Mouse (Mus musculus): ENCODE data around the gene Fcnb.

Gene Fcnb

DNA sequence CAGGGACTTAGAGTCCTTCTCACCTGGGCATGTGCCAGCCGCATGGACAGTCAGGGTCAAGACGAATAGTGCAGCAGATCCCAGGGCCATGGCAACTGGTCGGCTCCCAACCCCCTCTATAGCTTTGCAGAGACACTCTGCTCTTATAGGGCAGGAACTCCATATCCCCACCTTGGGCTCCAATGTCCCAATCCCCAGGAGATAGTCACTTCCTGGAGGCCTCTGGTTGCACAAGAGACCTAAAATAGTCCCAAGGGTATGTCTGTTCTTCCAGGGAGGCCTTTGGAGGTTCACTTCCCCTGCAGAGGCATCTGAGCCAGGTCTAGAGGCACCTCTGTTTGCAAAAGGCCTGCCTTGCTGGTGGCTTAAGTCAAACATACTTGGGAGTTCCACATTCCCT is at the start of gene Fcnb:
Fcnb (minus strand) TSS at position 118 of the 400 bp plus-strand sequence.
- DNase-seq (ENCODE audit: low spot score in 2 of 2) = no peak

DNA sequence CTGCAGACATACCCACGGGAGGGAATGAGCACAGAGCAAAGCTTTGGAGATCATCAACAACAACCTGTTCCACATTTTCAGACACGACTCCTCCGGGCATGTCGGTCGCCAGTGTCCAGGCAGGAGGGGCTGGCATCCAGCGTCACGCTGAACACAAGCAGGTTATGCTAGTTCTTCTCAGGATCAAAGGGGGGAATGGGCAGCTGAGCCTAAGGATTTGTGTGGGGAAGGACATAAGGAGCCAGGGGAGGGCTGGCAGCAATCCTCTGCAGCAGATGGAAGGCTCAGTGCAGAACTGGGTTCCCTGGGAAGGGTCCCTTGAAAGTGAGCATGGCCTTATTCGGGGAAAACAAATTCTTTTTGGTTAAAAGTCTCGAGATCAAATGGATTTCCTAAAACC is 49.1 kb upstream of the Fcnb start:
- no peak for DNase-seq (ENCODE audit: low spot score in 2 of 2)

DNA sequence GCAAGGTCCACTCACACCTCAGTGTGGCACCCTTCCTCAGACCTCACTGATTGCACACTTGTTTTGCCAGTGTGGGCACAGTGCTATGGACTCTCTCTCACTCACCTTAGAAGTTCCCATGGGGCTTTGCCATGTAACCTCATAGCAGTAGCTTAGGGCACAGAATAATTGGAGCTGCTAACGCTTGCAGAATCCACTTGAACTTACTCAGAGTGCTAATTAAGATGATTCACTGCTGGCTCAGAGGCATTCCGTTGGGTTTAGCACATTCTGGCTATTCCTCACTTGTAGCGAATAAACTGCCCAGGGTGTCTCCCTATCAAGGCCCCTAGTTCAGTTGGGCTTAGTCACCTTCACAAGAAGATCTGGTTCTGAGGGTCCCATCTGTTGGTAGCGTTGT is 47.4 kb upstream of the Fcnb start:
- no peak for DNase-seq (ENCODE audit: low spot score in 2 of 2)

DNA sequence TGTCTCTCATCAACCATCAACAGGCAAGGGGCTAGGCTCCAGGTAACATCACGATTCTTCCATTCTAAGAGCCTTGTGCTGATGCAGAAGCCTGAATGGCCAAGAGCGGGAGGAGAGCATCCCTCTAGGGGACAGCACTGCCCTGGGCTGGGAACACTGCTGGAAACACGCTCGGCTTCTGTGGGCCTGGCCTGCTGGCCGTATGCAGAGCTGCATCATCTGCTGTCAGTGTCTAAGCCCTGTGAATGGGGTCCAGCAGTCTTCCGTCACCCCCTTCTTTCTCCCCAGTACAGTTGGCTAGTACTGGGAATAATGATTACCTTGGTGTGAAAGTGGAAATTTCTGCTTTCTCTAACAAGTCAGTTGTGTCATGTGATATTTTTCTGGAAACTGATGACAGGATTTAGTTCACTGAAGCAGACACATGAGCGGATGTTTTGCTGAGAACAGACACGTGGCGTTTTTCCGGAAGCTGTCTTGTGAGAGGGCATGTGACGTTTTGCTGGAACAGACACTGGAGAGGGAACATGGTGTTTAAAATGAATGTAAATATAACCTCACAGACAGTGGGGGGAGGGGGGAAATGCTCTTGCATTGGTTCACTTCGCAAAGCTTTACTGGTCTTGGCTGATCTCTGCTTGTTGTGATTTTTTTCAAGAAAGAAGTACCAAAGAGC is 42.2 kb upstream of the Fcnb start:
- no peak for DNase-seq (ENCODE audit: low spot score in 2 of 2)

DNA sequence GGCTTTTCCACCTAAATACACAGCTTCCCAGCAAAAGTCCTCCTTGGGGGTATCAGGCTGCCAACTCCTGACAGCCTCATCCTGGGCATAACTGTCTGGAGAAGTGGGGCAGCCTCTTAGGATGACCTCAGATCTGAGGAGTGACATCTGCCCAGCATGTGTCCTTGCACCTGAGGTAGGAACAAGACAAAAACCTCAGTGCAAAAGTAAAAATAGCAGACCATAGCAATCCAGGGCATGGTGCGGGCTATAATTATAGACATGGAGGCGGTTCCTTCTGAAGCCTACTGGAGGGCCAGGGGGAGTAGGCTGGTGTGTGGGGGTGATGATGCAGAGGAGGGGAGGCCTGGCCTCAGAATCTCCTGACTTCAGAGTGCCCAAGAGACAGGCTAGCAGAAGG is 39.2 kb upstream of the Fcnb start:
- DNase-seq (ENCODE audit: low spot score in 2 of 2) = no peak

DNA sequence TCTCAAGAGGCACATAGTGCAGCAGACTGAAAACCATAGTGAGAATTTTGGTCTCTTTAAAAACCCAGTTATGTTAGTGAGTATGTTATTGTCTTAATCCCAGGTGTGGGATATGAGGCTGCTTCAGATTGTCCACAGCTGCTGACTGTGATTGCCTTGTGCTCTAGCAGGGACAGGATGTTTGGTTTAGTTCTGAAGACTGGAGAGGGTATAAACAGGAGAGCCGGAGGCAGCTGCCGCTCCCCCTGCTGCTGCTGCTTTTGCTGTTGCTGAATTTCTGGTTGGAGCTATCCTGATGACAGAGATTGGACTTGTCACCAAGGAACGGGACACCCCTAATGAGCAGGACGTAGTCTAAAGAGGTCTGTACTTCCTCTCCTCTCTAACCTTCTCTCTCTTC is 36.6 kb upstream of the Fcnb start:
- DNase-seq (ENCODE audit: low spot score in 2 of 2) = no peak

DNA sequence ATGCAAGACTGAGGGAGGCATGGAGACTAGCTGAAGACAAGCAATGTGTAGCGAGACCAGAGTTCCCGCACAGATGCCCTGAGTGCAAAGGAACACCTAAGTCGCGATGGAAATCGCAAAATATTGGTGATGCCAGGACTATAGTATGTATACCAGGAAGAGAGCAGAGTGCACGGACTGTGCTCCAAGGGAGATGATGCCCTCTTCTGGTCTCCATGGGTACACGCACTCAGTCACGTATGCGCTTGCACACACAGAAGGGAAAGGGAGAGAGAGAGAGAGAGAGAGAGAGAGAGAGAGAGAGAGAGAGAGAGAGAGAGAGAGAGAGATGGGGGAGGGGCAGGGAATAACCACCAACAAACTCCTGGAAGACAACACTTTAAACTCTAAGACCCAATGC is 35.7 kb upstream of the Fcnb start:
- DNase-seq (ENCODE audit: low spot score in 2 of 2) = no peak

DNA sequence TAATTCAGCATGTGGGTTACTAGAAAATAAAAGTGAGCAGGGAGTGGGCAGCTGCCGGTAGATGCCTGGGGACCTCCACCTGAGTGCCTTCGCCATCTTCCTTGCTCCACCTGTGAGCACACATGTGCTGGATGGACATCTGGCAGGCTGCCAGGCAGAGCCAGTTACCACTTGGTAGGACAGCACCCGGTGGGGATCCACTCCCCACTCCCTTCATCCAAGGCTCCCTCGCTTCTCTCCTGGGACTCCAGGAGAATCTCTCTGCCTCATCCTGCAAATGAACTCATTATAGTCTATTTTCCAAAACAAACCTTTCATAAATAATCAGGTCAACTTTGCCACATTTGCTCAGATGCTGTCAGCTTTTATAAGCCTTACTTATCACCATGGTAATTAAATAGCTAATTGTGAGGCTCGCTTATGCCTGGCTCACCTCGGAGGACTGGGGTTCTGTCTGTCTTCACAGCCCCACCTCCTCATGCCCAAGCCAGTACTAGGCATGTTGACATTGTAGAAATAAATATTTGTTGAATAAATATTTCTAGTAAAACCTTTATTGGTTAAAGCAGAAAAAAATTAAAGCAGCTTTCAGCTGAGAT is 33.9 kb upstream of the Fcnb start:
- no peak for DNase-seq (ENCODE audit: low spot score in 2 of 2)

DNA sequence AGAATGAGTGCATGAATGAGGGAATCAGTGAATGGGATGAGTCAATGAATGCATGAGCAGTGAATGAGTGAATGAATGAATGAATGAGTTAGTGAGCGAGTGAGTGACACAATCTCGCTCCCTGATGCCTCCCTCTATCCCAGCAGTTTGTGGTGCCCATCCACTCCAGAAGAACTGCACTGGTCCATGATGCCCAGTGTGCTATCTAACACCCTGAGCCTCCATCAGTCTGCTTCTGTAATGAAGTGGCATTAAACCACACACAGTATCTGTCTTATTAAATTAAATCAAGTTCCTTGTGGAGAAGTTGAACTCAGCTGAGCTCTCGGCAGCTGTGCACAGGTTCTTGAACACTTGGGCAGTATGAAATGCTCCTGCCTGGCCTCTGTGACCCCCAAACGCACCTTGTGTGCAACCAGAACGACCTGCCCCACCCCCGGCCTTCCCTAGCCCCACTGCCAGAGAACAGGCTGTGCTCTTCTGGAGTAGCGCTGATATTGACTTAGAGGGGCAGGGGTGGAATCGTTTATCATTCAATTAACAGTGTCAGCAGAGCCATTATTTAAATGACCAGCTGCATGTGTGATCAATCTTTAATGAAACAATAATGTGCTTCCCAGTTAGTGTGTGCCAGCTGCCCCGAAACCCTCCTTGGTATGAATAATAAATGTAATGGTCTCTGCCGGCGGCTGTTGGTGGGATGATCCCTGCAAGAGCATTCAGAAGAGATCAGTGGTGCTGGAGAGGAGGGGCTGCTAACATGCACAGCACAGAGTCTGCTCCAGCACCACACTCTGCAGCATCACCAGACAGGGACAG is 33.0 kb upstream of the Fcnb start:
- DNase-seq (ENCODE audit: low spot score in 2 of 2) = no peak

DNA sequence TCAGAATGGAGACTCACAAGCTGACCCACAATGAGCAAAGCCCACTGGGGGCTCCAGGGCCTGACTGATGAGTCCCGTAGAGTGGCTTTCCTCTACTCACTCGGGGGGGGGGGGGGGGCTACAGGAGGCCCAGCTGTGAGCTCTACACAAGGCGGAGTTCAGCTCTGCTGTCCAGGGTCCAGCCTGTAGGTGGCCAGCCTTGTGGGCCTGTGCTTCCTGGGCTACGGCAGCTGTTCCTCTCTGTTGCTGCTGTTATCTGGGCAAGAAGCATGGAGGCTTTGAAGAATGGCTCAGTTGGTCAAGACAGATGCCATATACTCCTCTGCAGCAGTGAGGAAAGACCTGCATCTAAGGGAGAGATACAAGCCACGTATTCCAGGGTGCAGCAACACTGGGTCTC is 24.1 kb upstream of the Fcnb start:
- DNase-seq (ENCODE audit: low spot score in 2 of 2) = no peak

DNA sequence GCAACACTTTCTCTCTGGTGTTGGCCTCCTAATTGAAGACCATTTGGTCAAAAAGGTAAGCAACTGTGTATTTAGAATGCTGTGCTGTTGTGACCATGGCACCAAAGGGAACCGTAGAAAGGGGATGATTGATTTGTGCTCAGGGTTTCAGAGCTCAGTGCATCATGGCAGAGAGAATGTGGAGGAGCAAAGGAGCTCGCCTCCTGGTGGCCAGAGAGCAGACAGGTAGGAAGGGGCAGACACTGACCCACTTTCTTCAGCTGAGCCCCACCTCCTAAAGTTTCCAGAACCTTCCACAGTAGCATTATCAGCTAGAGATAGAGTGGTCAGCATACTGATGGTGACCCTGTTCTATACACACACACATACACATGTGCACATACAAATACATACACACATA is 21.3 kb upstream of the Fcnb start:
- DNase-seq (ENCODE audit: low spot score in 2 of 2) = no peak

DNA sequence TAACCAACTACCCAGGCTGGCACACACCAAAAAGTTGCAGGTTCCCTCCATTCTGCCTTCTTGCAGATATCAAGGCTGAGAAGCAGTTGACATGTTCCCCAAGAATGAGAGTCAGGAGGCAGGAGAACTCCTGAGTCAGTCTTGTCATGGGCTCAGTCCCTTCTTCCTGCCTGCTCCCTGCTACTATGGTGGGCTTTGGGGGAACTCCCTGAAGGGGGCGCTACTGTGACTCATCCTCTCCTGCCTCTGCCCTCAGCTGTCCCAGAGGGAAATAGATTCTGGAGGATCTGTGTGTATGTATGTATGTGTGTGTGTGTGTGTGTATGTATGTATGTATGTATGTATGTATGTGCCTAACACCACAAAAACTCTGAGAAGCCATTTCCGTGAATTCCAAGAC is 19.0 kb upstream of the Fcnb start:
- DNase-seq (ENCODE audit: low spot score in 2 of 2) = no peak

DNA sequence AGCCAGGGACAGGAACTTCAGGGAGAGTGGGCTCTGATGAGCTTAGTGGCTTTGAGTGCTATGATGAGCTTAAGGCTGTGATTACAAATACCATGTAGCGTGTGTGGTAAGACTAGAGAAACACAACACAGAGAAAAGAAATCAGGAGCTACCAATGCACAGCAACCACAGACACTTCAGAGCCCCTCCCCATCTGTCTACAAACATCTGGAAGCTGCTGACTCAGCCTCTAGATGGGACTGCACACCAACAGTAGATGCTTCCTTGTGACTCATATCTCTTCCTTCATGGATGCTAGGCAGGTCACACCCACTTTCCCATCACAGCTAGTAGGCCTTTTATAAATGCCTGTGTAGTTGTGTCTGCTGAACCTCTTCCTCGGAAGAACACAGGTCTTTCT is 17.2 kb upstream of the Fcnb start:
- no peak for DNase-seq (ENCODE audit: low spot score in 2 of 2)

DNA sequence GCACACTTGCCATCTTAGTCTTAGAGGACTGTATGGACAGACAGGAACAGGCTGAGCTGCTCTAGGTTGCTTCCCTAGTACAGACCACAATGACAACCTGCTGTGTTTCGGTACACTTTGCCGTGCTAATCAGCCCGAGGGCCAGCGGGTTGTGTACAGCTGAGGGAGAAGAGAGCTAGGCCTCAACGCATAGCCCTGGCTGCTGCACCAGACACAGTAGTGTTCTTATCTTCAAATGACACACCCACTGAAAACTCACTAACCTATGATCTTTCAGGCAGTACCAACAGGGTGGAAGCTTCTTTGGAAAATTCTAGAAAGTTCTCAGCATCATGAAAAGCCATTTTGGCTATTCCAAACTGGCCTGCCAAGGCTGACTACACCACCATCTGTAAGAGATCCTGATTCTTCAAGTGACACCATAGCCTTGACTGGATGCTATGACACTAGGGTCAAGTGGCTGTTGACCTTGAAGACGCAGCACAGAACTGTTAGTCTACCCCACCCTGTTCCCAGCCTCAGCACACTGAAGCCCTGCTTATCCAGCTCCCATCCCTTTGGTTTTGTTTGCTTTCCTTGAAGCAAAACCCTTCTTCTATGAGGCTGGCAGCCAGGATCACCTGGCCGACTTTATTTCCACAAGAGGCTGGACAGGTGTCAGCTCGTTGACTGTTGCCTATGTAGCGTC is 16.3 kb upstream of the Fcnb start:
- no peak for DNase-seq (ENCODE audit: low spot score in 2 of 2)

DNA sequence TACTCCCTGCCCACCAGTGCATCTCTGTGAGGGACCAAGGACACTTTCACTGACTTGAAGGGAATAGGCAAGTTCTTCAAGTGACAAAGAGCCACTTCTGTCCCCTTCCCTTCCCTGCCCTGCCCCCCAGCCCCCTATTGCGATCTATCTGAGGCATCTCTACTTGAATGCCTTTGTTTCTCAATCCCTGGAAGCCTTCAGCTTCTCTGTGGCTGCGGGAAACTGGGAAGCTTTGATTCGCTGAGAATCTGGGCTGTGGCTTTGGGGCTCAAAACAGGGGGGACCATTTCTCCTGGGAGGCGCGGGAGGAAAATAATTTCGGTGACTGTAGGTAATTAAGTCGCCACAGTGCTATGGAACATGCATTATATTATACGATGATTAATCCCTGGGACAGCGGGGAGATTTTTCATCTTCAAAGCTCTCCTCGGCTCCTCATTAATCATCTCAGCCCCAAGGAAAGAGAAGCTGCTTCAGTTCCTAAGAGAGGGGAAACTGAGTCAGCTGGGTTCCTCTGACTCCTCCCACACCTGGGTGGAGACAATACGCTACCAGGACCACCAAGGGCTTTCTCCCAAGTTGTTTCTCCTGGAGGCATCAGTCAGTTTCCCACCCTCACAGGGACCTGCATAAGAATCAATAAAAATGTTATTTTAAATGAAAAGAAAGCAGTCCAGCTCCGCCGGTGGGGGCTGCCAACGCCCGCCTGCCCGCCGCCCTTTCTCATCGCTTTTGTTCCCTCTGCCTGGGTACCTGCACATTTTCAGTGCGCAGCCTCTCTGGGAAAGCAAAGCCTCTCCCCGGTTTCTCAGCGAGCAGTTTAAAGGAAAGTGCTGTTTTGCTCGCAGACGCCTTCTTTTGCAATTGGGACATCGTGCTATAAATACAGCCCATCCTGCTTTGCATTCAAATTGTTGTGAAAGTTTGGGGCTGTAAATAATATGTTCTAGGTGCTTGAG is 14.1 kb upstream of the Fcnb start:
- DNase-seq (ENCODE audit: low spot score in 2 of 2) = peak in 1 of 2 experiments; percentile 16

DNA sequence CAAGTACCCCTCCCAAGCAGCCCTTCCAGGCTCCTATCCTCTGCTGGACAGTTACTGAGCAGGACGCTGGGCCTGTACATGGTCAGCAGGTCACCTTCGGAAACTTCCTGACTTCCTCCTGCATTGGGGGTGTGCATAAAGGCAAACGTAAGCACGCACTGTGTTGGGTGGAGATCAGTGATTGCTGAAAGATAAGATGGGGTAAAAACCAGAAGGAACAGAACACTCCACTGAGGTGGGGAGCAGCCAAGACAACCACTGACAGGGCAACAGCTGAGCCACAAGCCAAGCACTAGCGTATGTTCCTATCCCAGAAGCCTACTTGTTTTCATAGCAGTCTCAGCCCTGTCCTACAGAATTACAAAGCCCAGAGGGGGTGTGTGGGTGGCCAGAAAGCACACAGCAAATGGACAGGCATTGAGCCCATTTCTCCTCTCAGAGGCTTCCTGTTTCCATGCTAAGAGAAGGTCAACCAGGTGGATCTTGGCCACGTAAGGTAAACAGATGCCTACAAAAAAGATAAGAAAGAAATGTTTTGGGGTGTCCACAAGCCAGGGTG is 12.1 kb upstream of the Fcnb start:
- no peak for DNase-seq (ENCODE audit: low spot score in 2 of 2)

DNA sequence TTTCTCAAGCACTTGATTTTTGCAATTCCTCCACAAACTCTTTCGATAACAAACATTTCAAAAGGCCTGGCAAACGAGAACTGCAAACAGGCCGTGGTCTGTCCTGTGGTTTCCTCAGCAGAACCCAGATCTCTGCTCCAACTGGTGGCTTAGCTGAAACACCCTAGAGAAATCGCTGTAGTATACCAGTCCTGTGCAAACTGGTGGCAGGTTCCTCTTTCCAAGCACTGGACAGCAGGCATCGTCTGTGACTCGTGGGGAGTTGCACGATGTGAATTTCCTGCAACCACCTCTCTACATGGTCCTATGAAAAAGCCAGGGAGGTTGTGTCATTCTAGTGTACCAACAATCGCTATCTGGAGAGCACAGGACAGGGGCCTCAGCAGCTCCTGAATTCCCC is 7.4 kb upstream of the Fcnb start:
- no peak for DNase-seq (ENCODE audit: low spot score in 2 of 2)

DNA sequence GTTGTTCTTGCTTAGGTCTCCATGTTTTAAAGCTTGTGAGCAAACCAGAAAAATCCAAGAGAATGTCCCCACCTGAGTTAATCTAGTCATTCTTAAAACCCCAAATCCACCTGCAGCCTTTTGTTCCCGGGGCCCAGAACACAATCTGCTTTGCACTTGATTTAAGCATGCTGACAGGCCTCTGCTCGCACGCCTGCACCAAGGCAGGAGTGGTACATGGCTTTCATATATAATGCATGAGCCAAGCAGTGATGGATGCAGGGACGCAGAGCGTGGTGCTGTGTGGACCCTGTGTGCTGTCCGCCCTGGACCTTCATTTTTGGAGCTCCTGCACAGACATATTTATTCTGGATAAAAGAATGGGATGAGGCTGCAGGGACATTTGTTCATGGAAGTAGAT is 6.4 kb upstream of the Fcnb start:
- DNase-seq (ENCODE audit: low spot score in 2 of 2) = no peak

DNA sequence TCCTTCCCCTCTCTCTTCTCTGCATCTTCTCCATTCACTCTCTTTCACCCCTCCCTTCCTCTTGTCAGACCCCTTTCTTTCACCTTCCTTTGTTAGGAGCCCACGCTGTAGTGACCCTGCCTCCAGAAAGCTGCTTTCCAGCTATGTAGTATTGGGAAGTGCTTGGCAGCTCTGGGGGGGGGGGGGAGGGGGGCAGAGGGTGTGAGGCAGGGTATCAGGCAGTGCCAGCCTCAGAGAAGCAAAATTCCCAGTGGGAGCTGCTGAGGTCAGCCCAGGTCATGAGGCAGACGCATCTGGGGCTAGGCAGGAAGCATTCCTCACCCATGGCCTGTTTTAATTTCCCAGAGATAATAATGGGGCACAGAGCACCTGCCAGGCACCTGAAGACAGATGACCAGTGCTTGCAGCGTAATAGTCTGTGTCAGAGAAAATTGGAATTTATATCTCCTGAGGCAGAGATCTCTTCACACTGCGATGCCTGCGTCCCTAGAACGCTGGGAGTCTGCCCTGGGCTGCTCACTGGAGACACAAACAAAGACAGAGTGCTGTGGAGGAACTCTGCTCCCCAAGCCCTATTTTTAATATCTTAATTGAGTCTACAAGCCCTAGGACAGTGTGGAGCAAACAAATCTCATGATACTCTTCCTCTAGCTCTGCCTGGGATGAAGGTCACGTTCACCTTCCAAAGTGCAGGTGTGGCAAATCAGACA is 5.8 kb upstream of the Fcnb start:
- no peak for DNase-seq (ENCODE audit: low spot score in 2 of 2)

DNA sequence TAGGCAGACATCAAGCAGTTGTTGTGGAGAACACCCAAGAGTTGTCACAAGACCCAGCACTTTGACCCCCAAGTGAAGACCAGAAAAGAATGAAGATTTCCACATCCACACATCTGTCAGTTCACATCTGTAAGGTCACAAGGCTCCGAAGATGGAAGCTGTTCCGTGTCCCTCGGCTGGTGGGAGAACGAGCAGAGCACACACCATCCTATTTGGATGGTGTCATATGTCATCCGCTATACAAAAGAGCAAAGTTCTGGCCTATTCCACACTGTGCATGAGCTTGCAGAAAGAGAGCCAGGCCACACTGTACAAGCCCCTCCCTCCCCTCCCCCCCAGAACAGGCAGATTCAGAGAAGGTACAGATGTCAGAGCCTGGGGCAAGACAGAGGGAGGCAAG is 4.4 kb upstream of the Fcnb start:
- no peak for DNase-seq (ENCODE audit: low spot score in 2 of 2)

All from frontal cortex, postnatal 10 days (tissue).